Comparison of ENCODE assay signal across 9 mouse cellular contexts in the genomic region with DNA sequence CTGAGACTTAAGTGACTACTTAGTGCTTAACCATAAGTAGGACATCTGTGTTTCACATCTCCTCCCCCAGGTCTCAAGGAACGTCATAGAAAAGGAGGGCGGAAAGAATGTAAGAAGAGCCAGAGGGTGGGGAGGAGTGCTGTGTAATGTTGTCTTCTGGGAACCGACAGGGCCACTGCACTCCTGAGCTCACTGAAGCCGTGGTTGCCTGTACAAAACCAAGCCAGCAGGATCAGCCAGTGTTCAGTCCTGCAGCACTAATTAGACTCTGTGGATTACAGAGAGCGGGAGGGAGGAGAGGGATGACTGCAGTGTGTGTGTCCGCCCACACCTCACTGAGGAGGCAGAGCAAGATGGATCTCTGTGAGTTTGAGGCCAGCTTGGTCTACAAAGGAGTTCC. TPM values are rescaled to one million over a fixed set of nuclear protein-coding genes. Genes with fewer than 3 reads are reported as not detected.
DNase-seq lines count a peak whose midpoint lies in the region; ATAC-seq and TF ChIP-seq lines count a peak whose summit lies in the region.
"Had no signal": no experiment of that assay in that cellular context is flagged by ENCODE, and none has a peak within 500 bp of the region (broad histone marks: within the 10 kb centered on the region; RNA-seq: fewer than 3 reads in every experiment).

No protein-coding gene starts in this region.

- no peaks in the 10 kb centered on the region for H3K36me3 ChIP-seq in limb, embryonic 14.5 days (ENCODE audit: control insufficient read depth, insufficient read depth, low read length)
- peaks cover 7% of the 10 kb centered on the region; the same call in 1 of the 2 replicates for H3K36me3 ChIP-seq in heart, embryonic 12.5 days
- H3K36me3 ChIP-seq: lung, embryonic 15.5 days had no signal

- WGBS in limb, embryonic 14.5 days, result 44% methylated on average over 6 of the region's 6 CpGs
- WGBS in heart, embryonic 12.5 days, result 43% methylated on average over 6 of the region's 6 CpGs

- H3K4me3 ChIP-seq in limb, embryonic 14.5 days (replicated peaks; ENCODE audit: low read length), result no peak overlapping the region
- no peak overlapping the region for H3K4me3 ChIP-seq in heart, embryonic 12.5 days
- H3K4me3 ChIP-seq: lung, embryonic 15.5 days had no signal

- no peak overlapping the region for H3K9ac ChIP-seq in limb, embryonic 14.5 days (ENCODE audit: low read depth, low read length, severe bottlenecking)
- no peak overlapping the region for H3K9ac ChIP-seq in heart, embryonic 12.5 days
- H3K9ac ChIP-seq: lung, embryonic 15.5 days had no signal

- peak; percentile 47 for ATAC-seq in limb, embryonic 14.5 days (ENCODE audit: low FRiP score, low read depth)
- no peak for ATAC-seq in heart, embryonic 12.5 days (ENCODE audit: insufficient number of reproducible peaks, low FRiP score)

- H3K27ac ChIP-seq in limb, embryonic 14.5 days (replicated peaks; ENCODE audit: low read depth, low read length), result no peak overlapping the region
- H3K27ac ChIP-seq in heart, embryonic 12.5 days (ENCODE audit: poor library complexity, severe bottlenecking), result no peak overlapping the region
- H3K27ac ChIP-seq: lung, embryonic 15.5 days had no signal

- H3K27me3 ChIP-seq in limb, embryonic 14.5 days (ENCODE audit: control insufficient read depth, insufficient read depth, low read length), result no peaks in the 10 kb centered on the region
- no peaks in the 10 kb centered on the region for H3K27me3 ChIP-seq in heart, embryonic 12.5 days (replicated peaks)
- H3K27me3 ChIP-seq: lung, embryonic 15.5 days had no signal

- peaks cover 6% of the 10 kb centered on the region; the same call in 1 of the 2 replicates for H3K9me3 ChIP-seq in limb, embryonic 14.5 days (ENCODE audit: control insufficient read depth, low read length)
- H3K9me3 ChIP-seq in heart, embryonic 12.5 days (replicated peaks), result peaks cover 3% of the 10 kb centered on the region
- H3K9me3 ChIP-seq: lung, embryonic 15.5 days had no signal

- TF ChIP-seq POLR2A in limb, embryonic 14.5 days (IDR thresholded peaks at IDR 0.05; ENCODE audit: borderline replicate concordance, extremely low read depth, insufficient read depth, insufficient read length), result no peak

- peak; percentile 46 for DNase-seq in kidney, adult 11 months
- no peak for DNase-seq in kidney, adult 18-20 months
- DNase-seq in cerebellum, adult 11-12 months, result peak; percentile 73
- peak; percentile 36 to 70 for DNase-seq in frontal cortex, adult 2 months (ENCODE audit: extremely low spot score in 1 of 2, low spot score in 1 of 2)
- DNase-seq in limb, embryonic 14.5 days (ENCODE audit: low spot score), result peak; percentile 33
- DNase-seq in adrenal gland, postnatal 14 days, result no peak
- DNase-seq in urinary bladder, postnatal 36 days (ENCODE audit: low spot score in 2 of 2), result no peak

- peaks cover 10% of the 10 kb centered on the region; the same call in 1 of the 2 replicates for H3K4me1 ChIP-seq in limb, embryonic 14.5 days (ENCODE audit: control insufficient read depth, insufficient read depth, low read length)
- H3K4me1 ChIP-seq in heart, embryonic 12.5 days (replicated peaks), result peaks cover 27% of the 10 kb centered on the region

- H3K4me2 ChIP-seq in limb, embryonic 14.5 days (replicated peaks; ENCODE audit: low read depth, low read length, severe bottlenecking), result no peak overlapping the region
- no peak overlapping the region; the same call in 1 of the 2 replicates for H3K4me2 ChIP-seq in heart, embryonic 12.5 days
- H3K4me2 ChIP-seq: lung, embryonic 15.5 days had no signal

RNA-seq across cellular contexts. Expression of a gene that starts 13.5 kb away (rescaled TPM):
- polyA plus RNA-seq in frontal cortex, adult 2 months (2012; rRNA removed), result 11.9 and 12.4 TPM in 2 replicates
- 10.9 and 11.4 TPM in 2 replicates for polyA plus RNA-seq in limb, embryonic 14.5 days (2012; rRNA removed)
- 12.8 and 13.8 TPM in 2 replicates for polyA plus RNA-seq in limb, embryonic 14.5 days (2014; fragmentation: Nextera tagmentation; extraction: Ambion mirVana)
- total RNA-seq in adrenal gland, postnatal 14 days (2021), result 28.4 and 28.8 TPM in 2 replicates
- 8.8 and 8.9 TPM in 2 replicates for polyA plus RNA-seq in heart, embryonic 12.5 days (2016; fragmentation: Nextera tagmentation; extraction: Ambion mirVana)

Comparison
In these comparisons a context has a peak if more than half of its experiments do, and no peak if none do; other contexts are left out.
1. DNase-seq: peak in kidney, adult 11 months (single experiment), cerebellum, adult 11-12 months (single experiment), frontal cortex, adult 2 months (2 of 2) and limb, embryonic 14.5 days (single experiment); none in kidney, adult 18-20 months (single experiment), adrenal gland, postnatal 14 days (single experiment) and urinary bladder, postnatal 36 days (0 of 2).